Mouse (Mus musculus) 3134 (cell line): Measurements from ENCODE around the gene Kiss1.

ENCODE experiments used
- DNase-seq: peaks from one replicate; pipeline ENCODE4 v3.0.0-alpha.2; 2011; ENCODE audit warnings: low spot score; ENCODE audit not compliant: insufficient read length; ENCODE audit errors: extremely low read depth

The Kiss1 gene

GRCm38 (mm10) chr1:133356330-133356729, 34.7 kb downstream of the Kiss1 start:
- no peak for DNase-seq

GRCm38 (mm10) chr1:133361006-133361405, 39.3 kb downstream of the Kiss1 start:
- no peak for DNase-seq

- DNase-seq = no peak
These were observed 40.4 kb downstream of the Kiss1 start for GRCm38 (mm10) chr1:133362103-133362502.

- no peak for DNase-seq
These were observed 41.8 kb downstream of the Kiss1 start, which contains the start of gene Etnk2 for GRCm38 (mm10) chr1:133363276-133364021. TSS of gene Etnk2 (plus strand) at chr1:133363572.

- no peak for DNase-seq
These were observed 42.5 kb downstream of the Kiss1 start for GRCm38 (mm10) chr1:133364022-133364630.

- no peak for DNase-seq
These were observed 43.2 kb downstream of the Kiss1 start for GRCm38 (mm10) chr1:133364890-133365289.

- DNase-seq = no peak
These were observed 45.4 kb downstream of the Kiss1 start for GRCm38 (mm10) chr1:133366951-133367605.

- no peak for DNase-seq
These were observed 46.2 kb downstream of the Kiss1 start for GRCm38 (mm10) chr1:133367606-133368488.

GRCm38 (mm10) chr1:133368644-133369043, 47.0 kb downstream of the Kiss1 start:
- no peak for DNase-seq

GRCm38 (mm10) chr1:133370352-133370751, 48.7 kb downstream of the Kiss1 start:
- no peak for DNase-seq

- no peak for DNase-seq
These were observed 49.8 kb downstream of the Kiss1 start for GRCm38 (mm10) chr1:133371431-133371830.

GRCm38 (mm10) chr1:133372113-133372512, 50.4 kb downstream of the Kiss1 start:
- no peak for DNase-seq

GRCm38 (mm10) chr1:133375696-133376346, 54.1 kb downstream of the Kiss1 start:
- no peak for DNase-seq

GRCm38 (mm10) chr1:133377547-133377946, 55.9 kb downstream of the Kiss1 start:
- DNase-seq = no peak
